Mouse (Mus musculus) retina, embryonic 14.5 days (tissue): Measurements from ENCODE around the gene Rbfox1.

Experiments used
- DNase-seq: peaks from one replicate; pipeline ENCODE4 v3.0.0-alpha.2; 2015; ENCODE audit warnings: low spot score

The Rbfox1 gene

GRCm38 (mm10) chr16:7083937-7084336 is 1198.8 kb downstream of the Rbfox1 start:
- no peak for DNase-seq

DNA sequence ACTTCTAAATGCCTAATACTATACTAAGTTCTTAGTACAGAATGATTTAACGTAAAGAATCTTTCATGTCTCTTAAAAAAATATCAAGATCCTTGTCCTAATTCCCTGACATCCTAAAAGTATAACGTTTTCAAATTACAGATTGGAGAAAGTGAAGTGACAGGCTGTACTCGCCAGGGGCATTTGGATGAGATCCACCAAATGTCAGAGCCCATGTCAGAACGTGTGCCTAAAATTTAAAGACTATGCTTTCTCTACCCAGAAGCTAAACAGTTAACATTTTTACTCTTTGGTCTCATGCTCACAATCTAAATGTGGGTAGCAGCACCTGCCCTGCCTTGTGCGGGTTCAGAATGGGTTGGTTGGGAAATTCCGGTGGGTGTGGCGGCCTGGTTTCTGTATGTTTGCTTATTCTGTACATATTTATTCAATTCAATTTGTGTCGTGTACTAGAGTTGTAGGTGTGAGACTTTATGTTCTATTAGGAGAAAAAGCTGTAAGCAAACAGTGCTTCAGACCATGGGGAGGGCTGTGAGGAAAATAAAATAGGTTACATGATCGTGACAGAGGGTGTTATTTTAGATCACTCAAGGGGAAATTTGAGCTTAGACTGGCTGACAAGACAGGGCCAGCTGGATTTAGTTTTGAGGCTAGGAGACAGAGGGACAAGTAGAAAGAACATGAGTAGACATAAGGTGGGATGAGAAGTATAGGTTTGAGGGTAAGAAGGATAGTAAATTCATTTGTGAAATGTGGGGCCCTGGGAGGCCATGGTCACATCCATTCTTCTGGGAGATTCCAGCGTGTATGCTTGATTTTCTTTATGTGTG is 1203.7 kb downstream of the Rbfox1 start:
- DNase-seq, result no peak

DNA sequence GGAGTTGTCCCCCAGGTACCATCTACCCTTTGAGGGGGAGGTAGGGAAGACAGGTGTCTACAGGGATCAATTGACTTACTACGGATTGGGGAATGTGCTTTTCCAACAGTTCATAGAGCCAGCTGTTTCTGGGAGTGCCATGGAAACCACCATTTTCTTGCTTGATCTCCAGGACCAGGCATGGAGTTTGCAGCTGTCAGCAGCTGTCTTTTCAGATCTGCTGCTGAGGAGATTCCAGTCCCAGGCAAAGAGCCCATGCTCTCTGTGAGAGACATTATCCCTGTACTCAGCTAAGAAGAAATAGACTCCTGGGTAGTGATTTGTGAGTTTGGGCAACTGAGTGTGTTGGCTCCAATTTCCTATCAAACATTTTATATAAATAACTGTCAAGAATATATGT is 1204.3 kb downstream of the Rbfox1 start:
- DNase-seq, result no peak

DNA sequence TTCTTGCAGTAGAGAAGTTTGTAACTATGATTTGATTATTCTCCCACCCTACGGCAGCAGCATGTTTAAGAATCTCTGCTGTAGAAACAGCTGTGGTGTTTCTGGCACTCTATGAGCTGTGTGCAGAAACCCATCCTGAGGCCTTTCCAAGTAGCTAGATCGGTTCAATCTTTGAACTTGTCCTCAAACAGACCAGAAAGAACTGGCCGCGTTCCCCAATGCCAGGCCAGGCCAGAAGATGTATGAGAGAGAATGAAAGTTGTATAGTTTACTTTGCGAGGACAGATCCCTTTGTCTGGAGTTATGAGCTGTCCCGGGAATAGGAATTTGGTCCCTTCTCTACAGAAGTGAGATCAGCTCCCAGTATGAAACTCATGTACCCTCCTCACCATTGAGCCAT is 1205.0 kb downstream of the Rbfox1 start:
- DNase-seq, result no peak

DNA sequence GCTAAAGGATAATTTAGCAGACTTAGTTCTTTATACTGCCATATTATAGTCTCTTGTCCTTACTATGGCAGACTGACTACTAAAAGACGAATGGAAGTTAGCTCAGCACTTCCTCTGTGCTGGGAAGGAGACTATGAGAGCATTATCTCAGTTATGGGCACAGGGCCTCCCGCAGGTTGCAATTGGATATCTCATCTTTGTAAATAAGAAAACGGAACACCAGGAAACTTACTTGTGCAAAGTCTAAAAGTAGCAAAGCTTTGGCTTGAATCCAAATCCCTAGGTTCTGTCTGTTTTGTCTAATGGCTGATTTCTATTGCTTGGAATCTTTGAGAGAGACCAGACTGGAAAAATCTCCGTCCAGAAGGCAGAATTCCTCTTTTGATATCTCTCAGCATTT is 1207.7 kb downstream of the Rbfox1 start:
- no peak for DNase-seq

DNA sequence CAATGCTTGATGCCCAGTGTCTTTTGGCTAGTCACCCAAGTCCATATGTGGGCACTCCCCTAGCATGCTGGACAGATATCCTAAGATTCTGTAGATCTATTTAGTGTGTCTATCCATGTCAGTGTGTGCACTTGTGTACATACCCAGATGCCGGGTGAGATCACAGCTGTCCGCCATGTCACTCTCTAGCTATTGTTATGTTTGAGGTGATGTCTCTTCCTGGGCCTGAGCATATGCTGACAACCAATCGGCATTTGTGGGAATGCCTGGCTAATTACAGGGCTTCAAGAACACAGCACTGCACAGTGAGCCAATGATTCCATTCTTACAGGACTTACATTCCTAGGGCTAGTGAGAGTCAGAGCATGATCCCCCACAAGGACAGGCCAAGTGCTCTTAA is 1208.5 kb downstream of the Rbfox1 start:
- no peak for DNase-seq

DNA sequence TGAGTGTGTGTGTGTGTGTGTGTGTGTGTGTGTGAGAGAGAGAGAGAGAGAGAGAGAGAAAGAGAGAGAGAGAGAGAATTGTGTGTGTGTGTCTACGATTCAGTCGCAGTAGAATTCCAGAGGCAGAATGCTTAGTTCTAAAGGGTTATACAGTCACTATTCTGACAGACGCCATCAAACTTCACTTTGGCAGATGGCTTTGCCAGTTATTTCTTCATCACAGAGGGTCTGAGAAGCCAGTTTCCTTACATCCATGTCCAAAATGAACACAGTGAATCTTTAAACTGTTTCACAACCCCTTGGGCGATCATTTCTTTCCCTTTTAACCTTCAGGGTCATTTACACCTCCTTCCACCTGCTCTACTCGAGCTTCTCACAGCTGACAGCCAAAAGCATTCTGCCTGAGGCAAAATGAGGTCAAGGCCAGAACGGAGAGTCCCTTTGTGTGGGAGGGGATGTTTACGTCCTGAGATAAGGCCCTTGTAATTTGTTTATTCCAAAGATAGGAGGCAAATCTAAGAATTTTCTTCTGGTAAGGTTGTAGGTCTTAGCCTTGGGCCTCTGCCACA is 1209.1 kb downstream of the Rbfox1 start:
- DNase-seq, result no peak

GRCm38 (mm10) chr16:7097071-7097470 is 1211.9 kb downstream of the Rbfox1 start:
- DNase-seq, result no peak

GRCm38 (mm10) chr16:7097951-7098710 is 1213.0 kb downstream of the Rbfox1 start:
- DNase-seq, result no peak

DNA sequence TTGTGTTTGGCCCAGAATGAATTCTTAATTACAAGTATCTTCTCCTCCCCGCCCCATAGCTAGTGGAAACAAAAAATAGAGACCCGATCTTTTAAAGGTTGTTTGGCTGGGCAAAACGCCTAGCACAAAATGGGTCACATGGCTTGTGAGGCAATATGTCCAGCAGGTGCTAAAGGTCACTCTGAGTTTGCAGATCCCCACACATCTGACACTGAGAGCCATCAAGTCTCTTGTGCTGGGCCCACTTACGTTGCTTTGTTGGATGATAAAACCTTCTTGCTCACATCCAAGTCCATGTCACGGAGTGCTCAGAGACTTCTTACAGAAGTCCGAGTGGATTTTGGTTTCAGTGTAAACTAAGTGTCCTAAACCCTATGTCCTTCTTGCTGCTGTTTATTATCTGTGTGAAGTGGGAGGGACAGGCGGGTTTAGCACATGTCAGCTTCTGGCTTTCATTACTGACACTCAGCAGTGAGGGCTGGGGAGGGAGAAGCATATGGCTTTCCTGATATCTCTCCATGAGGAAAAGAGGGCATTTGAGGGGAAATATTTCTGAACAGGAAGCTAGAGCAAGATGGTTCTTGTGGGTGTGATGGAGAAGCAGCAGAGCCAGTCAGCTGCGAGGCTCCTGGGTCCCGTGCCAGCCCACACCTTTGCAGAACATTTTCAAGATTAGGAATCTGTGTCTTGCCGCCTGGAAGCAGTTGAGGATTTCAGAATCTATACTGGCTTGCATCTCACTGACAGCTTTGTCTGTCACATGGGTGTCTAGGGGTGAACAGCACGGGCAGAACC is 1214.5 kb downstream of the Rbfox1 start:
- DNase-seq, result no peak

GRCm38 (mm10) chr16:7102486-7102885 is 1217.3 kb downstream of the Rbfox1 start:
- no peak for DNase-seq

DNA sequence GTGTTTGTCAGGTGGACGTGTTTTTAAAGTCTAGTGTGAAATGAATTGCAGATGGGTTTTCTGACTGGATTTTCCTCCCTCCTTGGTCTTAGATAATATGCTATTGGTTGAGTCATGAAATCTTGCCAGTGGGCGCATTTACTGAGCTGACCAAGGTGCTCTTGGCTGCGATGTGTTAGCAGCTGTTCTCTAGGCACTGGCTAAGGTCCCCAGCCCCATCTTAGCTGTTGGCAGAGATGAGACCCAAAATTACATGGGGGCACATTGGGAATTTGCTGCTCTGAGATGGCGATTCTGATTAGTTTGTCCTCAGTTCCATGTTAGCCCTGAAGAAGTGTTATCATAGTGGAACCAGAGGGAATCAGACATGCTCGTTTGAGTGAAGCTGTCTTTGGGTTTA is 1218.1 kb downstream of the Rbfox1 start:
- no peak for DNase-seq

GRCm38 (mm10) chr16:7106450-7107015 is 1221.4 kb downstream of the Rbfox1 start:
- DNase-seq, result no peak

DNA sequence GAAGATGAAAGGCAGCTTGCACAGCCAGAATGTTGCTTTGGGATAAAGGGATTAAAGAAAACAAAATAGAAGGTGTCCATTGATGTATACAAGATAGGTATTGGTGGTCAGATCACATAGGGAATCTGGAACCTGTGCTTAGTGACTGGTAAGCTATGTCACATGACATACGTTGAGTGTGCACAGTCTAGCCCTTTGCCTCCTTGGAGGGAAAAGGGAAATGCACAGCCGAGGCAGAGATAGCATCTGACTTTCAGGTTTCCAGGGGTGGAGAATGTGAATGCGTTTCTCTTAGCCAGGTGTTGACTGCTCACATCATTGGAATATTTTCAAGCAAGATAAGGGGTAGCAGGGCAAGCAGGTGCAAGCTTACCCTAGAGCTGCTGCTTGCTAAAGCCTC is 1230.8 kb downstream of the Rbfox1 start:
- DNase-seq, result no peak

- no peak for DNase-seq
Measured at GRCm38 (mm10) chr16:7129591-7129990, 1244.4 kb downstream of the Rbfox1 start.

- no peak for DNase-seq
Measured at GRCm38 (mm10) chr16:7132434-7132833, 1247.3 kb downstream of the Rbfox1 start.

- peak; percentile 55 for DNase-seq
Measured at GRCm38 (mm10) chr16:7136971-7137370, 1251.8 kb downstream of the Rbfox1 start.

- DNase-seq, result no peak
Measured at GRCm38 (mm10) chr16:7139480-7139879, 1254.3 kb downstream of the Rbfox1 start.

GRCm38 (mm10) chr16:7140909-7141308 is 1255.8 kb downstream of the Rbfox1 start:
- peak; percentile 24 for DNase-seq

GRCm38 (mm10) chr16:7145505-7145904 is 1260.3 kb downstream of the Rbfox1 start:
- peak; percentile 56 for DNase-seq

GRCm38 (mm10) chr16:7146454-7146853 is 1261.3 kb downstream of the Rbfox1 start:
- peak; percentile 76 for DNase-seq

DNA sequence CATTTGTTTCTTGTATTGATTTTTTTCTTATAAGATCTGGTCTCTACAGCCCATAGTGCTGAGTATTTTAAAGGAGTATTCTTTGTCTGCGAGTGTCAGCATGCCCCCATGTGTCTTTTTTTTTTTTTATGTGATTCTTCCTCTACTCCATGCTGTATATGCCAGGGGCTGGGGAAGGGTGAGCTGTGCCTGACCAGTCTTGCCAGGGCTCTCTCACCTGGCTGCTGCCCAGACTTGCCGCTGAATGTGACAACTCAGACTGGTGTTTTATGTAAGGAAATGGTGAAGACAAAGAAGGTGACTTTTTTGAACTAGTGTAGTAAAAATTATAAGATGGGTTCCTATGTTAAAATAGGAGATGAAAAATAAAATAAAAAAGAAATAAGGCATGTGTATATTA is 1262.7 kb downstream of the Rbfox1 start:
- DNase-seq, result no peak
